10 mouse cellular contexts compared by ENCODE assay signal in genomic region chr6:52796691-52797090, GRCm38 (mm10).
DNase-seq lines count a peak whose midpoint lies in the region; ATAC-seq lines count a peak whose summit lies in the region.
"Had no signal": no experiment of that assay in that cellular context is flagged by ENCODE, and none has a peak within 500 bp of the region (broad histone marks: within the 10 kb centered on the region; RNA-seq: fewer than 3 reads in every experiment).

No protein-coding gene starts in this region.

- no peak overlapping the region for H3K4me3 ChIP-seq in hindbrain, embryonic 10.5 days
- H3K4me3 ChIP-seq in hindbrain, embryonic 11.5 days (ENCODE audit: low read depth, low read length) = no peak overlapping the region
- H3K4me3 ChIP-seq in heart, embryonic 15.5 days = no peak overlapping the region
- H3K4me3 ChIP-seq: embryonic facial prominence, embryonic 12.5 days; midbrain, embryonic 12.5 days had no signal

- no peaks in the 10 kb centered on the region for H3K9me3 ChIP-seq in hindbrain, embryonic 10.5 days
- no peaks in the 10 kb centered on the region for H3K9me3 ChIP-seq in hindbrain, embryonic 11.5 days (ENCODE audit: control insufficient read depth, low read length)
- H3K9me3 ChIP-seq in heart, embryonic 15.5 days (replicated peaks) = no peaks in the 10 kb centered on the region
- H3K9me3 ChIP-seq: embryonic facial prominence, embryonic 12.5 days; midbrain, embryonic 12.5 days had no signal

- H3K27ac ChIP-seq in hindbrain, embryonic 10.5 days = 0 out of 2 replicates have a peak overlapping the region, but pooled peaks have one; percentile 16
- no peak overlapping the region for H3K27ac ChIP-seq in hindbrain, embryonic 11.5 days (ENCODE audit: low read depth, low read length)
- H3K27ac ChIP-seq in heart, embryonic 15.5 days = peak overlapping the region; percentile 75
- H3K27ac ChIP-seq: midbrain, embryonic 12.5 days had no signal

- H3K4me2 ChIP-seq in hindbrain, embryonic 11.5 days (replicated peaks; ENCODE audit: low read depth, low read length) = no peak overlapping the region
- H3K4me2 ChIP-seq in heart, embryonic 15.5 days = no peak overlapping the region
- H3K4me2 ChIP-seq: embryonic facial prominence, embryonic 12.5 days; midbrain, embryonic 12.5 days had no signal

- H3K9ac ChIP-seq in hindbrain, embryonic 11.5 days (ENCODE audit: low read depth, low read length) = no peak overlapping the region
- H3K9ac ChIP-seq in heart, embryonic 15.5 days = no peak overlapping the region
- H3K9ac ChIP-seq: embryonic facial prominence, embryonic 12.5 days; midbrain, embryonic 12.5 days had no signal

- ATAC-seq in hindbrain, embryonic 11.5 days (ENCODE audit: low FRiP score) = no peak
- ATAC-seq in heart, embryonic 15.5 days (replicated peaks; ENCODE audit: insufficient number of reproducible peaks, insufficient read depth, low FRiP score, low read depth) = no peak

- DNase-seq in hindbrain, embryonic 10.5 days (ENCODE audit: low spot score) = no peak
- no peak for DNase-seq in hindbrain, embryonic 11.5 days (ENCODE audit: low spot score)
- peak; percentile 33 for DNase-seq in NIH3T3 (ENCODE audit: low read depth)
- DNase-seq in cerebellum, postnatal 36 days = peak; percentile 33 to 45
- no peak for DNase-seq in ovary, postnatal 36 days (ENCODE audit: low spot score)
- DNase-seq in layer of hippocampus, postnatal 25 days (ENCODE audit: extremely low spot score in 1 of 2, low spot score in 1 of 2) = no peak
- no peak for DNase-seq in thymus, adult 18-20 months

- H3K4me1 ChIP-seq in hindbrain, embryonic 10.5 days (replicated peaks) = peaks cover 33% of the 10 kb centered on the region
- H3K4me1 ChIP-seq in hindbrain, embryonic 11.5 days (replicated peaks; ENCODE audit: control insufficient read depth, insufficient read depth, low read length) = no peaks in the 10 kb centered on the region; the same call in 1 of the 2 replicates
- peaks cover 42% of the 10 kb centered on the region for H3K4me1 ChIP-seq in heart, embryonic 15.5 days (replicated peaks)

- H3K27me3 ChIP-seq in hindbrain, embryonic 10.5 days (ENCODE audit: insufficient read depth, poor library complexity, severe bottlenecking) = no peaks in the 10 kb centered on the region
- H3K27me3 ChIP-seq in hindbrain, embryonic 11.5 days (ENCODE audit: control insufficient read depth, insufficient read depth, low read length) = no peaks in the 10 kb centered on the region
- no peaks in the 10 kb centered on the region for H3K27me3 ChIP-seq in heart, embryonic 15.5 days
- H3K27me3 ChIP-seq: embryonic facial prominence, embryonic 12.5 days; midbrain, embryonic 12.5 days had no signal

- no peaks in the 10 kb centered on the region for H3K36me3 ChIP-seq in hindbrain, embryonic 10.5 days
- no peaks in the 10 kb centered on the region for H3K36me3 ChIP-seq in hindbrain, embryonic 11.5 days (ENCODE audit: control insufficient read depth, insufficient read depth, low read length)
- no peaks in the 10 kb centered on the region for H3K36me3 ChIP-seq in heart, embryonic 15.5 days
- H3K36me3 ChIP-seq: embryonic facial prominence, embryonic 12.5 days; midbrain, embryonic 12.5 days had no signal

- WGBS in hindbrain, embryonic 10.5 days = 79% methylated on average over 1 of the region's 1 CpGs
- 78% methylated on average over 1 of the region's 1 CpGs for WGBS in hindbrain, embryonic 11.5 days
- WGBS in heart, embryonic 15.5 days = 31% methylated on average over 1 of the region's 1 CpGs

Comparison
In these comparisons a context has a peak if more than half of its experiments do, and no peak if none do; other contexts are left out.
1. DNase-seq: peak in NIH3T3 (single experiment) and cerebellum, postnatal 36 days (2 of 2); none in hindbrain, embryonic 10.5 days (single experiment), hindbrain, embryonic 11.5 days (single experiment), ovary, postnatal 36 days (single experiment), layer of hippocampus, postnatal 25 days (0 of 2) and thymus, adult 18-20 months (0 of 2).